Mouse (Mus musculus): ENCODE data around the gene Mrpl20.
"Not testable (repeated sequence)": the region's sequence is repeated elsewhere in the genome, so short reads cannot be mapped to it uniquely, and the experiment has no call there.

The Mrpl20 gene

DNA sequence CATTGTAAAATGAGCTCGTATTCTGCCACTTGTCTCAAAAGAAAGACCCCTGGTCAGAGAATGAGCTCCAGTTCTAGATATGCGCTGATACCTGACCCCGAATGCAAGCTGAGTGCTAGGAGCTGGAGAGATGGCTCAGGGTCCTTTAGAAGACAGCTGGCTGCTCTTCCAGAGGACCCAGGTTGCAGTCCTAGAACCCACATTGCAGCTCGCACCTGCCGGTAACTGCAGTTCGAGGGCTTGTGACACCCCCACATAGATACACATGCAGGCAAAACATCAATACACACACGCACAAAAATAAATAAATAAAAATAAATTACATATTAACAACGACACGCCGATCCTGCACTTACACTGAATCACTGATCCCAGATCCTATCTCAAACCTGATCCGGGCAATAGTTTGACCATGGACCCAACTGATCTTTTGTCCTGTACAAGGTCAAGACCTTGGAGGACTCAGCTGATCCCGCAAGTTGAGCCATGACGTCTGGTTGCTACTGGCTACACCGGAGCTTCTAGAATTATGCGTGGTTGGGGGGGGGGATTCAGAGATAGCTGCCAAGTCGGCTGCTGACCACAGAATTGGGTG lies 19.1 kb upstream of the Mrpl20 start:
- no peak for DNase-seq (ENCODE audit: low spot score)

- peak; percentile 83 for DNase-seq (ENCODE audit: low spot score)
These were observed 18.5 kb upstream of the Mrpl20 start for GRCm38 (mm10) chr4:155784081-155784701.

GRCm38 (mm10) chr4:155785246-155785645 lies 17.4 kb upstream of the Mrpl20 start:
- no peak for DNase-seq (ENCODE audit: low spot score)

- DNase-seq (ENCODE audit: low spot score), result no peak
These were observed 16.9 kb upstream of the Mrpl20 start, which contains the start of gene Tmem88b for GRCm38 (mm10) chr4:155785819-155786218. Gene Tmem88b, minus strand, starts transcription at chr4:155785874.

GRCm38 (mm10) chr4:155788300-155788699 lies 14.4 kb upstream of the Mrpl20 start:
- no peak for DNase-seq (ENCODE audit: low spot score)

GRCm38 (mm10) chr4:155788833-155789232 lies 13.8 kb upstream of the Mrpl20 start:
- DNase-seq (ENCODE audit: low spot score), result not testable (repeated sequence)

- DNase-seq (ENCODE audit: low spot score), result no peak
These were observed 12.6 kb upstream of the Mrpl20 start, which contains the start of gene Ankrd65 for GRCm38 (mm10) chr4:155790021-155790489. Gene Ankrd65, plus strand, starts transcription at chr4:155790439.

DNA sequence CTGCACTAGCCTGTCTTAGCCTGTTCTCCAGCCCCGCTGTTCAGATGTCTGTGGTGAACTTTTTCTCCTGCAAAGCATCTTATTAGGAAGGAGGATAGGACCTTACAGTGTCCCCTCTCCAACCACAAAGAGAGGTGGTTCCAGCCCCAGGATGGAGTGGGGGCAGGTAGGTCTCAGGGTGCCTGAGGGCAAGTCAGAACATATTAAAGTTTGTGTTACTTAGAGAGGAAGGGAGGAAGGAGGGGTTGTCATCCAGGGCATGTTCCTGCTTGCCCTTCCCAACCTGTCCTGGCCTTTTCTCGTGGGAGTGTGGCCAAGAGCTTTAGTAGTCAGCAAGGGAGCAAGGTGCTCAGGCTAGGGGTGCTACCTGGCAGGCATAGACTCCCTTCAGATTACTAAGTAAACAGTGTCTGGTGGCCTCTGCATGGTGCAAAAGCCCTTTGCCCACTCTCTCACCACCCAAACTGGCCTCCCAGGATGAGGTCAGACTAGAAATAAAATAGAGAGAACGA lies 12.0 kb upstream of the Mrpl20 start:
- DNase-seq (ENCODE audit: low spot score), result no peak

DNA sequence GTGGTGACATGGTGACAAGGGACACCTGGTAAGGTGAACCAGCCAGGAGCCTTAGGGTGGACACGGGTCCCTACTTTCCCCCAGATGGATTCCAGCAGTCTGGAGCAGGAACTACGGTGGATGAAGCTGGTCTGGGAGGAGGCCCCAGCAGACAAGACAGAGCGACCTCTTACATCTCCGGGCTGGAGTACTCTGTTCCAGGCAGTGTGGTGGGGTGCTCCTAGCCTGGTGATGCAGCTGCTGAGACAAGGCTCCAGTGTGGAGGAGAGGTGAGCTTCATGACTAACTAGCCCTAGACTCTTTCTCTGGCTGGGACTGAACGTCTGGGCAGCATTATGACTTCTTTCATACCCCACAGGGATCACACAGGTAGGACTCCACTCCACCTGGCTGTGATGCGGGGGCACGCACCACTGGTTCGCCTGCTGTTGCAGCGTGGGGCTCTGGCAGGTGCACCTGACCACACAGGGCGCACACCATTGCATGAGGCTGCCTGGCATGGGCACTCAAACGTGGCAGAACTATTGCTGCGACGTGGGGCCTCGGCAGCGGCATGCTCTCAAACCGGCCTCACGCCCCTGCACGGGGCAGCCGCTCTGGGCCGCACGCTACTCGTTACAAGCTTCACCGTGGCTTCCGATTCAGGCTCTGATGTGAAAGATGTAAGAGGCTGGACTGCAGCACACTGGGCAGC lies 11.3 kb upstream of the Mrpl20 start:
- DNase-seq (ENCODE audit: low spot score), result no peak

DNA sequence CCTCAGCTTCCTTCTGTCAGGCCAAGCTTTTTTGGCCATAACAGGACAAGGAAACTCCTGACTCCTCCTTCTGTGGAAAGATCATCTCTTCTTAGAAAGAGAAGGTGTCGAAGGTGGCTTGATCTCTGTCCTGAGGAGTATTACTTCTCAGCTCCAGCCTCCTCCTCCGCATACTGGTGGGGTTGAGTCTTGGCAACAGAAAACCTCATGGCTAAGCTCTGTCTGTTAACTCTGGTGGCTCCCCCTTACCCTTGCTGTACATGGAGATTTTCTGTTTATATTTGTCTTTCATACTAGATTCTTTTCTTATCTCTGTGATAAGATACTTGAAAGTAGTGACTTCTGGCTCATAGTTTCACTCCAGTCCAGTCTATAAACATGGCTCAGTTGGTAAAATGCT lies 8.9 kb upstream of the Mrpl20 start:
- no peak for DNase-seq (ENCODE audit: low spot score)

- DNase-seq (ENCODE audit: low spot score), result no peak
These were observed 603 bp upstream of the Mrpl20 start for GRCm38 (mm10) chr4:155802075-155802474.

DNA sequence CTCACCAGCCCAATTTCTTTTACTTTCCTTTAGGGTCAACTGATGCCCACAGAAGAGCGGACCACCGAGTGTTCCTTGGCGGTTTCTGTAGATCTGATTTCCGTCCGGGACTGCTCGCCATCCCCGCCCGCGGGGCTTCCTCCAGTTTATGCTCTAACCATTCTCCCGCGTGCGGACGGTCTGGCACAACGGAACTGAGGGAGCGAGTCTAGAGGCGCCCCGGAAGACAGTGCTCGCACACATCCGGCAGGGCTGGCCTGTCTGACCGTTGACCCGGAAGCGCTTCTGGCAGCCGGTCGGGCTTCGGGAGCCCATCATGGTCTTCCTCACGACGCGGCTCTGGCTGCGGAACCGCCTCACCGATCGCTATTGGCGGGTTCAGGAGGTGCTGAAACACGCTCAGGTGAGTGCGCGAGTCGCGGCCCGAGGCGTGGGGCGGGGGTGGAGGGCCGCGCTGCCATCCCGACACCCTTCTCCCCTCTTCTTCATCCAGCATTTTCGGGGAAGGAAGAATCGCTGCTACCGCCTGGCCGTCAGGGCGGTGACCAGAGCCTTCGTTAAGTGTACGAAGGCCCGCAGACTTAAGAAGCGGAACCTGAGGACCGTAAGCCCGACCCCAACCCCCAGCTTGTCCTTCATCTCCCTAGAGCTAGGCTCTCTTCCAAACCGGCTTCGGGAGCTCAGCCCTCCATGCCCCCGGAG lies 813 bp downstream of the Mrpl20 start:
- peak; percentile 98 for DNase-seq (ENCODE audit: low spot score)

- no peak for DNase-seq (ENCODE audit: low spot score)
These were observed 5.2 kb downstream of the Mrpl20 start for GRCm38 (mm10) chr4:155807841-155808240.

- peak; percentile 97 for DNase-seq (ENCODE audit: low spot score)
These were observed 9.4 kb downstream of the Mrpl20 start, which contains the start of gene Ccnl2 for GRCm38 (mm10) chr4:155811929-155812664. Gene Ccnl2, plus strand, starts transcription at chr4:155812489.

- peak; percentile 61 for DNase-seq (ENCODE audit: low spot score)
These were observed 10.0 kb downstream of the Mrpl20 start for GRCm38 (mm10) chr4:155812665-155813181.

DNA sequence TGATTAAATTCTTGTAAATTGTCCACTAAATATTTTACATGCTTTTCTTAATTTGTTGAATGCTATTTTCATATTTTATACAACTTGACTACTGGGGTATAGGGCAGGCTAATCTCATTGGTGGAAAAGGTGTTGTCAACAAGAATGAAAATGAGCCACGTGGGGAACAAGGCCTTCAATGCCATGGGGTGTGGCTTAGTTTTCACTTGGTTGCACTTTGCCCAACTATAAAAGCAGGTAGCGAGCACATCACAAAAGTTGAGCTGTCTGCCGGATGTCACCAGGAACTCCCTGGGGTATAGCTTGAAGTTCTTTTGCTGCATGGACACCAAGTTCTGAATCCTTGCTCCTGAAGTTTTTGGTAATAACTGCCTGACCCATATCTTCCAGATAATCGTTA lies 14.9 kb downstream of the Mrpl20 start:
- DNase-seq (ENCODE audit: low spot score), result no peak

DNA sequence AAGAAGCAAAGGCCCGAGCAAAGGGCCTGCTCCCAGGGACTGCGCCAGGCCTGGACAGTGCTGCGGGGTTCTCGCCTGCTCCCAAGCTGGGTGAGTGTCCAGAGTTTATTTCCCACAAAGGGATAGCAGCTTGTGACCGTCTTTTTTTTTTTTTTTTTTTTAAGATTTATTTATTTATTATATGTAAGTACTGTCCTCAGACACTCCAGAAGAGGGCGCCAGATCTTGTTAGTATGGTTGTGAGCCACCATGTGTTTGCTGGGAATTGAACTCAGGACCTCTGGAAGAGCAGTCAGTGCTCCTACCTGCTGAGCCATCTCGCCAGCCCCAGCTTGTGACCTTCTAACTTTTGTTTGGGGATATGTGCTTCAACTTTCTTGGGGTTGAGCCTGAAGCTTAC lies 18.3 kb downstream of the Mrpl20 start:
- DNase-seq (ENCODE audit: low spot score), result peak; percentile 64

- DNase-seq (ENCODE audit: low spot score), result no peak
These were observed 20.8 kb downstream of the Mrpl20 start for GRCm38 (mm10) chr4:155823443-155823842.

DNA sequence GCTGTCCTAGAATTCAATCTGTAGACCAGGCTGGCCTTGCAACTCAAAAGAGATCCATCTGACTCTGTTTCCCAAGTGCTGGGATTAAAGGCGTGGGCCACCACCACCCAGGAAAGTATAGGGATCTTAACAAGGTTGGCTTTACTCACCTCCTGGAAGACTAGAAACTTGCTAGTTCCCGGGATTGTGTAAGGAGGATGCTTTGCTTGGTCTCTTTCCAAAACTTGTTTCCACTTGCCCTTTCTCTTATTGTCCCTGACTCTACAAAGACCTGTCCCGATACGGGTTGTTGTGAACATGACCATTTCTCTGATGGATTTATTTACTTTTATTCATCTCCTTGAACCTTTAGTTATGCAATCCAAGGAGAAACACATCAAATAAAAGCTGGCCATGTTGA lies 27.2 kb downstream of the Mrpl20 start:
- DNase-seq (ENCODE audit: low spot score), result no peak

DNA sequence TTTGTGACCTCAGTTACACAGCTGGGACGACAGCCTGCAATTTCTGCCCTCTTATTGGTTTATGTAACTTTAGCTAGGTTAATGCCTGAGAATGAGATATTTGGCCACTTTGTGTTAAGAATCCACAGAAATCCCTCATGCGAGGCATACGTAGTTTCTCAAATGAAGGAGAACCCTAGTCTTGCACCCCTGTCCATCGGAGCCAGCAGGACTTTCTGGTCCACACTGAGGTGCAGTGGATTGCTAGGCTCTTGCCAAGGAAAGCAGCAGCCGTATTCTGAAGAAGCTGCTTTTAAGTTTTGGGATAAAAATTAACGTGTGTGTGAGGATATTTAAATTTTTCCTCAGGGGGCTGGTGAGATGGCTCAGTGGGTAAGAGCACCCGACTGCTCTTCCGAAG lies 27.9 kb downstream of the Mrpl20 start:
- peak; percentile 31 for DNase-seq (ENCODE audit: low spot score)

GRCm38 (mm10) chr4:155831205-155831766 lies 28.6 kb downstream of the Mrpl20 start, which contains the start of gene Aurkaip1:
Gene Aurkaip1, plus strand, starts transcription at chr4:155831272.
- DNase-seq (ENCODE audit: low spot score), result peak; percentile 98
